Mouse (Mus musculus) G1E (cell line): ENCODE data around the gene Atxn7l1.

ENCODE experiments used
- CTCF ChIP-seq: IDR thresholded peaks from 2 replicates; pipeline ENCODE4 v1.5.1; 2012; ENCODE audit warnings: low read depth, low read length, inconsistent platforms, mixed read lengths
- GATA1 ChIP-seq: IDR thresholded peaks from 2 replicates; pipeline ENCODE4 v1.6.1; 2012; ENCODE audit warnings: borderline replicate concordance, low read length, inconsistent platforms, mixed read lengths
- GATA2 ChIP-seq: IDR thresholded peaks from 2 replicates; pipeline ENCODE4 v1.6.1; 2012; ENCODE audit warnings: low read depth, low read length, inconsistent platforms, borderline replicate concordance
- POLR2AphosphoS5 ChIP-seq: IDR thresholded peaks from 2 replicates; pipeline ENCODE4 v1.6.1; 2012; ENCODE audit warnings: low read depth, low read length, inconsistent platforms; ENCODE audit not compliant: insufficient replicate concordance
- TAL1 ChIP-seq: conservative IDR thresholded peaks from 2 replicates; pipeline ENCODE4 v1.6.1; 2012; ENCODE audit warnings: low read depth, low read length, inconsistent platforms, mixed read lengths

DNA sequence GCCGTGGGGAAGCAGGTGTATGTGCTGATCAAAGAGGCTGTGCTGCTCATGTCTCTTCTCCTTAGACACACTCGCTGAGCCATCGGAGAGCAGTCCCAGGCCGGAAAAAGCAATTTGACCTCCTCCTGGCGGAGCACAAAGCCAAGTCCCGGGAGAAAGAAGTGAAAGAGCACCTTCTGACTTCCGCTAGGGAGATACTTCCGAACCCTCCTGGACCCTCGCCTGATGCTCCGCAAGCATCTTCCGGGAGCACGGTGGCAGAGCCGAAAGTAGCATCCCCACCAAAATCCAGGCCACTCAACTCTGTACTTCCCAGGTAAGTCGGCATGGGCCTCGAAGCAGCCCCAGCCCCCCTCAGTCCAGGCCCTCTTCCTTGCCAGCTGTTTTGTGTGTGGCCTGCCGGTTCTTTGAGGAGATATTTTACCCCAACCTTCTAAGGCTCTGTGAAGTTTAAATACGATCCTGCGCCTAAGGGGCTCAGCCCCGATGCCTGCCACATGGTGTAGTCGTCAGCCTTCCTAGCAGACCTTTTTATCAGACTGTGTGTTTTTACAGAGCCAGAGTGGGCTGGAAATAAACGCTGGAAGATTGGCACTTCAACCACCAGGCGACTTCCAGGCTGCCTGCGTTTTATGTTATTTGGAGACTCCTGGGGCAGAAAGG lies 198.4 kb downstream of the Atxn7l1 start:
- no peak for TF ChIP-seq CTCF
- TF ChIP-seq TAL1 = no peak
- TF ChIP-seq POLR2AphosphoS5 = no peak
- TF ChIP-seq GATA1 = no peak
- TF ChIP-seq GATA2 = no peak
